Mouse (Mus musculus): ENCODE measurements around the gene Gm14862. TPM values are rescaled to one million over a fixed set of nuclear protein-coding genes. Genes with fewer than 3 reads are reported as not detected.
"Not testable (repeated sequence)": the region's sequence is repeated elsewhere in the genome, so short reads cannot be mapped to it uniquely, and the experiment has no call there.

Gm14862 gene
- polyA plus RNA-seq (2014; fragmentation: Nextera tagmentation; extraction: Ambion mirVana): not detected in 2 replicates

GRCm38 (mm10) chrX:9256766-9257165 is at the start of gene Gm14862:
TSS of gene Gm14862 (minus strand) at chrX:9256899.
- Histone ChIP-seq H3K4me1 (replicated peaks; ENCODE audit: control insufficient read depth, insufficient read depth, low read length) (no peaks in the 10 kb centered on the region), H3K36me3 (replicated peaks; ENCODE audit: control insufficient read depth, insufficient read depth) (no peaks in the 10 kb centered on the region), H3K4me2 (replicated peaks) (no peak within 1 kb of the TSS), H3K27ac (no peak within 1 kb of the TSS), H3K9ac (no peak within 1 kb of the TSS), H3K4me3 (replicated peaks; ENCODE audit: low read length) (no peak within 1 kb of the TSS), H3K27me3 (ENCODE audit: control insufficient read depth, insufficient read depth, low read length) (no peaks in the 10 kb centered on the region), H3K9me3 (ENCODE audit: control insufficient read depth, low read length) (no peaks in the 10 kb centered on the region)
- ATAC-seq (ENCODE audit: low FRiP score) (no peak), DNase-seq (ENCODE audit: low spot score) (no peak)
- 87% methylated on average over 5 of the region's 5 CpGs for WGBS

DNA sequence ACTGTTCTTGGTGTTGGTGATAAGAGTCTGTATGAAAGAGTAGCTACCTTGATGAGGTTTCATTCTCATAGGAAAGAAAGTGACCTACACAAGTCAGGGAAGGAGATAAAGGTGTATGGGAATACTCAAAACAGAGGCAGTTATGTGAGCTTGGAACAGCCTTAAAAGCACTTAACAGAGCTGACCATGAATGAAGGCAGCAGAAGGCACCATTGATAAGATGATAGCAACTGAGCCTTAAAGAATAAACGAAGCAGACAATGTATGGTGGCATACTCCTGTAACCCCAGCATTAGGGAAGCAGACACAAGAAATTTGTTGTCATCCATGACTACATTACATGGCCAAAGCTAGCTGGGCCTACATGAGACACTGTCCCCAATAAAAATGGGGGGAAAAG is 46.8 kb upstream of the Gm14862 start:
- ATAC-seq (ENCODE audit: low FRiP score): no peak
- WGBS: 56% methylated on average over 1 of the region's 1 CpGs
- Histone ChIP-seq H3K4me1 (replicated peaks; ENCODE audit: control insufficient read depth, insufficient read depth, low read length) (no peaks in the 10 kb centered on the region), H3K9me3 (ENCODE audit: control insufficient read depth, low read length) (no peaks in the 10 kb centered on the region), H3K4me3 (replicated peaks; ENCODE audit: low read length) (no peak overlapping the region), H3K27ac (no peak overlapping the region), H3K36me3 (replicated peaks; ENCODE audit: control insufficient read depth, insufficient read depth) (no peaks in the 10 kb centered on the region), H3K9ac (no peak overlapping the region), H3K4me2 (replicated peaks) (no peak overlapping the region), H3K27me3 (ENCODE audit: control insufficient read depth, insufficient read depth, low read length) (no peaks in the 10 kb centered on the region)
- no peak for DNase-seq (ENCODE audit: low spot score)

GRCm38 (mm10) chrX:9302791-9303190 is 46.1 kb upstream of the Gm14862 start:
- no peaks in the 10 kb centered on the region for H3K4me1 ChIP-seq (replicated peaks; ENCODE audit: control insufficient read depth, insufficient read depth, low read length)
- H3K27me3 ChIP-seq (ENCODE audit: control insufficient read depth, insufficient read depth, low read length): no peaks in the 10 kb centered on the region
- H3K4me2 ChIP-seq (replicated peaks): no peak overlapping the region
- ATAC-seq (ENCODE audit: low FRiP score): no peak
- no peak overlapping the region for H3K4me3 ChIP-seq (replicated peaks; ENCODE audit: low read length)
- H3K9ac ChIP-seq: no peak overlapping the region
- WGBS: 84% methylated on average over 5 of the region's 5 CpGs
- no peaks in the 10 kb centered on the region for H3K36me3 ChIP-seq (replicated peaks; ENCODE audit: control insufficient read depth, insufficient read depth)
- DNase-seq (ENCODE audit: low spot score): no peak
- H3K27ac ChIP-seq: no peak overlapping the region
- no peaks in the 10 kb centered on the region for H3K9me3 ChIP-seq (ENCODE audit: control insufficient read depth, low read length)

- no peaks in the 10 kb centered on the region for H3K4me1 ChIP-seq (replicated peaks; ENCODE audit: control insufficient read depth, insufficient read depth, low read length)
- no peak overlapping the region for H3K9ac ChIP-seq
- H3K4me2 ChIP-seq (replicated peaks): no peak overlapping the region
- DNase-seq (ENCODE audit: low spot score) (no peak), ATAC-seq (ENCODE audit: low FRiP score) (no peak)
- H3K9me3 ChIP-seq (ENCODE audit: control insufficient read depth, low read length): no peaks in the 10 kb centered on the region
- H3K36me3 ChIP-seq (replicated peaks; ENCODE audit: control insufficient read depth, insufficient read depth): no peaks in the 10 kb centered on the region
- H3K27ac ChIP-seq: no peak overlapping the region
- no peak overlapping the region for H3K4me3 ChIP-seq (replicated peaks; ENCODE audit: low read length)
- no peaks in the 10 kb centered on the region for H3K27me3 ChIP-seq (ENCODE audit: control insufficient read depth, insufficient read depth, low read length)
- WGBS: 90% methylated on average over 5 of the region's 5 CpGs
These were observed 41.7 kb upstream of the Gm14862 start for GRCm38 (mm10) chrX:9298413-9298864.

DNA sequence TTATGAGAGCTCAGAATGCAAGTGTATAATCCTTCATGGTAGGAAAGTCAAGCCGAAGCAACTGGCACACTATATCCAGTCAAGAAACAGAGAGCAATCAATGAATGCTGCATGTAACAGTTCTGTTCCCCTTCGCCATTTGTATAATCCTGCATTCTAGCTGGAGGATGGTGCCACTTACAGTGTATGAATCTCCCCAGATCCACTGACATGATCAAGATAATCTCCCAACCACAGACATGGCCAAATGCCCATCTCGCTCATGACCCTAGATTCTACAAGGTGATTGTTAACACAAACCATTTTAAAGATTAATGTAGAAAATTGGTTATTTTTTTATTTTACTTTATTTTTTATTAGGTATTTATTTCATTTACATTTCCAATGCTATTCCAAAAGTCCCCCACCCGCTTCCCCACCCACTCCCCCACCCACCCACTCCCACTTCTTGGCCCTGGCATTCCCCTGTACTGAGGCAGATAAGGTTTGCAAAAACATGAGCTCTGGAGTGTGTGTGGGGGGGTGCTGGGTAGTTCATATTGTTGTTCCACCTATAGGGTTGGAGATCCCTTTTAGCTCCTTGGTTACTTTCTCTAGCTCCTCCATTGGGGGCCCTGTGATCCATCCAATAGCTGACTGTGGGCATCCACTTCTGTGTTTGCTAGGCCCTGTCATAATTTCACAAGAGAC is 36.6 kb upstream of the Gm14862 start:
- H3K9me3 ChIP-seq (ENCODE audit: control insufficient read depth, low read length); H3K27ac ChIP-seq: not testable (repeated sequence)
- 95% methylated on average over 3 of the region's 4 CpGs for WGBS

GRCm38 (mm10) chrX:9283464-9283863 is 26.8 kb upstream of the Gm14862 start, which contains the start of gene H2al1m:
TSS of gene H2al1m (plus strand) at chrX:9283764.
- H3K9ac ChIP-seq; H3K27ac ChIP-seq; ATAC-seq (ENCODE audit: low FRiP score); H3K9me3 ChIP-seq (ENCODE audit: control insufficient read depth, low read length); H3K27me3 ChIP-seq (ENCODE audit: control insufficient read depth, insufficient read depth, low read length); H3K36me3 ChIP-seq (replicated peaks; ENCODE audit: control insufficient read depth, insufficient read depth); H3K4me3 ChIP-seq (replicated peaks; ENCODE audit: low read length); DNase-seq (ENCODE audit: low spot score); H3K4me1 ChIP-seq (replicated peaks; ENCODE audit: control insufficient read depth, insufficient read depth, low read length); H3K4me2 ChIP-seq (replicated peaks): not testable (repeated sequence)
- no CpG with 5 or more reads among the region's 1 CpGs for WGBS

More for the DNA sequence above, 36.6 kb upstream of the Gm14862 start:
- H3K4me3 ChIP-seq (replicated peaks; ENCODE audit: low read length); ATAC-seq (ENCODE audit: low FRiP score); H3K9ac ChIP-seq; DNase-seq (ENCODE audit: low spot score); H3K27me3 ChIP-seq (ENCODE audit: control insufficient read depth, insufficient read depth, low read length); H3K36me3 ChIP-seq (replicated peaks; ENCODE audit: control insufficient read depth, insufficient read depth); H3K4me2 ChIP-seq (replicated peaks); H3K4me1 ChIP-seq (replicated peaks; ENCODE audit: control insufficient read depth, insufficient read depth, low read length): not testable (repeated sequence)

- no peaks in the 10 kb centered on the region for H3K4me1 ChIP-seq (replicated peaks; ENCODE audit: control insufficient read depth, insufficient read depth, low read length)
- no peaks in the 10 kb centered on the region for H3K27me3 ChIP-seq (ENCODE audit: control insufficient read depth, insufficient read depth, low read length)
- H3K4me2 ChIP-seq (replicated peaks): no peak overlapping the region
- H3K9ac ChIP-seq: no peak overlapping the region
- no peaks in the 10 kb centered on the region for H3K9me3 ChIP-seq (ENCODE audit: control insufficient read depth, low read length)
- ATAC-seq (ENCODE audit: low FRiP score) (no peak), DNase-seq (ENCODE audit: low spot score) (no peak)
- 84% methylated on average over 8 of the region's 8 CpGs for WGBS
- no peak overlapping the region for H3K4me3 ChIP-seq (replicated peaks; ENCODE audit: low read length)
- no peak overlapping the region for H3K27ac ChIP-seq
- no peaks in the 10 kb centered on the region for H3K36me3 ChIP-seq (replicated peaks; ENCODE audit: control insufficient read depth, insufficient read depth)
These were observed 17.6 kb upstream of the Gm14862 start for GRCm38 (mm10) chrX:9274321-9274720.

GRCm38 (mm10) chrX:9273377-9274002 is 16.8 kb upstream of the Gm14862 start:
- peak overlapping the region; percentile 66 for H3K9ac ChIP-seq
- DNase-seq (ENCODE audit: low spot score) (no peak), ATAC-seq (ENCODE audit: low FRiP score) (no peak)
- no peaks in the 10 kb centered on the region for H3K36me3 ChIP-seq (replicated peaks; ENCODE audit: control insufficient read depth, insufficient read depth)
- peak overlapping the region; percentile 57 for H3K4me3 ChIP-seq (replicated peaks; ENCODE audit: low read length)
- no peaks in the 10 kb centered on the region for H3K27me3 ChIP-seq (ENCODE audit: control insufficient read depth, insufficient read depth, low read length)
- no peaks in the 10 kb centered on the region for H3K4me1 ChIP-seq (replicated peaks; ENCODE audit: control insufficient read depth, insufficient read depth, low read length)
- peak overlapping the region; percentile 51 for H3K4me2 ChIP-seq (replicated peaks)
- 56% methylated on average over 12 of the region's 12 CpGs for WGBS
- no peaks in the 10 kb centered on the region for H3K9me3 ChIP-seq (ENCODE audit: control insufficient read depth, low read length)
- H3K27ac ChIP-seq: no peak overlapping the region

DNA sequence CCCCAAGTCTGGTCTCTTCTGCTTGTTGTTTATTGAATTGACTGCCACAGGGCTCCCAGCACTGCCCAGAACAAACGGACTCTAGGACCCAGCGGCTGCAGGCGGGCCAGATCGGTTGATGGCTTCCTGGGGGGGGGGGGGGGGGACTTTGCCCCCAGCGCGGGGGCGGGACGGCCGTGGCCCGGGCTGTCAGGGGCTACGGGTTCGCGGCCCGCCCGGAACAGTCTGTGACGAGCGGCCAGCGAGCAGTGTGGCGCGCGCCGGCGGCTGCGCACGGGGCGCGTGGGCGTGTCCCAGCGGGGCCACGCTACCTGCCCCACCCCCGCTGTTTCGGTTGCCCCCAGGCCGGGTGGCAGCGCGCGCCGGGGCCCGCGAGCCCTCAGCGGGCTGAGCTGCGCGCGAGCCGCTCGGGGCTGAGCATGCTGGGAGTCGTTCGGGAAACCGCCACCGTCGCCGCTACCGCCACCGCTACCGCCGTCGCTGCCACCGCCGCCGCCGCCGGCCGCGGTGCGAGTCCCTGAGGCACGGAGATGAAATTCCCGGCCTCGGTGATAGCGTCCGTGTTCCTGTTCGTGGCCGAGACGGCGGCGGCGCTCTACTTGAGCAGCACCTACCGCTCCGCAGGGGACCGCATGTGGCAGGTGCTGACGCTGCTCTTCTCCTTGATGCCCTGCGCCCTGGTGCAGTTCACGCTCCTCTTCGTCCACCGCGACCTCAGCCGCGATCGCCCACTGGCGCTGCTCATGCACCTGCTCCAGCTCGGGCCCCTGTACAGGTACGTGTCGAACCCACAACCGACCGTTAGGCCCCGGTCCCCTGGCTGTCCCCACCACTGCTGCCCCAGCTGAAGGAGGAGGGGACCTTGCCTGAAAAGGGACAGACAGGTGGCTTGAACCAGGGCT is 16.0 kb upstream of the Gm14862 start, which contains the start of gene Xk:
TSS of gene Xk (plus strand) at position 297 of the 902 bp plus-strand sequence.
- peak within 1 kb of the TSS; percentile 64 for H3K27ac ChIP-seq
- H3K27me3 ChIP-seq (ENCODE audit: control insufficient read depth, insufficient read depth, low read length): no peaks in the 10 kb centered on the region
- H3K4me2 ChIP-seq (replicated peaks): peak within 1 kb of the TSS; percentile 51
- H3K4me1 ChIP-seq (replicated peaks; ENCODE audit: control insufficient read depth, insufficient read depth, low read length): no peaks in the 10 kb centered on the region
- DNase-seq (ENCODE audit: low spot score) (peak; percentile 38), ATAC-seq (ENCODE audit: low FRiP score) (peak; percentile 88)
- H3K9ac ChIP-seq: peak within 1 kb of the TSS; percentile 66
- H3K4me3 ChIP-seq (replicated peaks; ENCODE audit: low read length): peak within 1 kb of the TSS; percentile 57
- H3K9me3 ChIP-seq (ENCODE audit: control insufficient read depth, low read length): no peaks in the 10 kb centered on the region
- no peaks in the 10 kb centered on the region for H3K36me3 ChIP-seq (replicated peaks; ENCODE audit: control insufficient read depth, insufficient read depth)
- 18% methylated on average over 74 of the region's 94 CpGs for WGBS

All from hindbrain, embryonic 14.5 days (tissue).